Mouse (Mus musculus) colon, adult 2 months (tissue): ENCODE results near the gene Ccdc71l. TPM values are rescaled to one million over a fixed set of nuclear protein-coding genes. Genes with fewer than 3 reads are reported as not detected.

Experiments used
- polyA plus RNA-seq: library from polyadenylated mRNA; depleted of rRNA; stranded (reverse); fragments of >200 nt; gene quantifications from 2 replicates; pipeline ENCODE4 v1.2.3, GENCODE M21; 2012; rRNA removed

The Ccdc71l gene
- 56.0 and 80.3 TPM in 2 replicates for polyA plus RNA-seq

GRCm38 (mm10) chr12:32378528-32379295 lies at the start of gene Ccdc71l:
TSS of gene Ccdc71l (plus strand) at chr12:32378704.

Other genes starting within 250 kb of the Ccdc71l start
- gene Pik3cg, start 170.0 kb upstream of the Ccdc71l start, polyA plus RNA-seq = 3.6 and 3.7 TPM in 2 replicates